Mouse (Mus musculus) heart, embryonic 10.5 days (tissue): ENCODE results near the gene 1700034J05Rik. TPM values are rescaled to one million over a fixed set of nuclear protein-coding genes. Genes with fewer than 3 reads are reported as not detected.
A peak's percentile ranks its signal among the peaks of the same experiment; 100 is the strongest.

Experiments
- DNase-seq: peaks from one replicate; pipeline ENCODE4 v3.0.0-alpha.2; 2017; ENCODE audit warnings: low spot score
- H3K27ac ChIP-seq: fragments of 300-500 bp; sonication (generic); 2 replicates; pipeline ENCODE4 v1.5.1; 2016; ENCODE audit warnings: mild to moderate bottlenecking
- H3K27me3 ChIP-seq: fragments of 300-500 bp; sonication (generic); 2 replicates; pipeline ENCODE4 v1.6.1; 2016; ENCODE audit warnings: mild to moderate bottlenecking; ENCODE audit not compliant: poor library complexity, insufficient read depth, severe bottlenecking
- H3K36me3 ChIP-seq: fragments of 300-500 bp; sonication (generic); 2 replicates; pipeline ENCODE4 v1.6.1; 2016; ENCODE audit warnings: mild to moderate bottlenecking, moderate library complexity
- H3K4me1 ChIP-seq: fragments of 300-500 bp; sonication (generic); 2 replicates; pipeline ENCODE4 v1.6.1; 2016; ENCODE audit warnings: mild to moderate bottlenecking
- H3K4me3 ChIP-seq: fragments of 300-500 bp; sonication (generic); 2 replicates; pipeline ENCODE4 v1.5.1; 2016; ENCODE audit warnings: mild to moderate bottlenecking, moderate library complexity
- H3K9me3 ChIP-seq: fragments of 300-500 bp; sonication (generic); 2 replicates; pipeline ENCODE4 v1.6.1; 2016; ENCODE audit warnings: mild to moderate bottlenecking, moderate library complexity
- WGBS: fragments of 180-500 bp; shearing (Covaris S2); methylation state at CpG from one replicate; pipeline ENCODE4 v1.1.7; 2016; 5-methylcytosine and 5-hydroxymethylcytosine counted together
- polyA plus RNA-seq: library from polyadenylated mRNA; unstranded; fragments of >200 nt; fragmentation: Nextera tagmentation; extraction: Ambion mirVana; gene quantifications from 2 replicates; pipeline ENCODE4 v1.2.1, GENCODE M21; 2016

Gene 1700034J05Rik
- 0.22 and 0.33 TPM in 2 replicates for polyA plus RNA-seq

- Histone ChIP-seq H3K9me3 (no peaks in the 10 kb centered on the region), H3K4me1 (peaks cover 44% of the 10 kb centered on the region), H3K27me3 (no peaks in the 10 kb centered on the region), H3K4me3 (no peak within 1 kb of the TSS), H3K27ac (no peak within 1 kb of the TSS), H3K36me3 (no peaks in the 10 kb centered on the region)
- WGBS: 82% methylated on average over 1 of the region's 1 CpGs
- no peak for DNase-seq
Measured at GRCm38 (mm10) chr6:146954258-146954657, at the start of gene 1700034J05Rik. Gene 1700034J05Rik, minus strand, starts transcription at chr6:146954422.

GRCm38 (mm10) chr6:146999755-147000154, 45.5 kb upstream of the 1700034J05Rik start:
- no peak for DNase-seq
- Histone ChIP-seq H3K4me3 (no peak overlapping the region), H3K4me1 (no peaks in the 10 kb centered on the region), H3K27me3 (no peaks in the 10 kb centered on the region), H3K27ac (no peak overlapping the region), H3K9me3 (no peaks in the 10 kb centered on the region), H3K36me3 (peaks cover 80% of the 10 kb centered on the region)
- 80% methylated on average over 2 of the region's 2 CpGs for WGBS

GRCm38 (mm10) chr6:146999302-146999701, 45.1 kb upstream of the 1700034J05Rik start:
- WGBS: 81% methylated on average over 9 of the region's 9 CpGs
- DNase-seq: no peak
- Histone ChIP-seq H3K27ac (no peak overlapping the region), H3K4me3 (no peak overlapping the region), H3K4me1 (no peaks in the 10 kb centered on the region), H3K27me3 (no peaks in the 10 kb centered on the region), H3K9me3 (no peaks in the 10 kb centered on the region), H3K36me3 (peaks cover 79% of the 10 kb centered on the region)

GRCm38 (mm10) chr6:146998710-146999109, 44.5 kb upstream of the 1700034J05Rik start:
- Histone ChIP-seq H3K27ac (no peak overlapping the region), H3K36me3 (peaks cover 74% of the 10 kb centered on the region), H3K9me3 (no peaks in the 10 kb centered on the region), H3K4me3 (no peak overlapping the region), H3K27me3 (no peaks in the 10 kb centered on the region), H3K4me1 (peaks cover under 1% of the 10 kb centered on the region; the same call in 1 of the 2 replicates)
- 84% methylated on average over 4 of the region's 4 CpGs for WGBS
- DNase-seq: no peak

- Histone ChIP-seq H3K9me3 (no peaks in the 10 kb centered on the region), H3K27me3 (no peaks in the 10 kb centered on the region), H3K27ac (no peak overlapping the region), H3K4me3 (no peak overlapping the region), H3K4me1 (peaks cover 17% of the 10 kb centered on the region), H3K36me3 (peaks cover 62% of the 10 kb centered on the region)
- no peak for DNase-seq
- 65% methylated on average over 6 of the region's 6 CpGs for WGBS
Measured at GRCm38 (mm10) chr6:146997006-146997405, 42.8 kb upstream of the 1700034J05Rik start.

GRCm38 (mm10) chr6:146995878-146996277, 41.7 kb upstream of the 1700034J05Rik start:
- Histone ChIP-seq H3K4me3 (no peak overlapping the region), H3K27ac (no peak overlapping the region), H3K36me3 (peaks cover 52% of the 10 kb centered on the region), H3K9me3 (no peaks in the 10 kb centered on the region), H3K27me3 (no peaks in the 10 kb centered on the region), H3K4me1 (peaks cover 20% of the 10 kb centered on the region)
- DNase-seq: peak; percentile 70
- 83% methylated on average over 6 of the region's 6 CpGs for WGBS

- Histone ChIP-seq H3K4me1 (peaks cover 20% of the 10 kb centered on the region), H3K27me3 (no peaks in the 10 kb centered on the region), H3K36me3 (peaks cover 51% of the 10 kb centered on the region), H3K4me3 (no peak overlapping the region), H3K27ac (no peak overlapping the region), H3K9me3 (no peaks in the 10 kb centered on the region)
- peak; percentile 73 for DNase-seq
- 61% methylated on average over 2 of the region's 2 CpGs for WGBS
Measured at GRCm38 (mm10) chr6:146995391-146995790, 41.2 kb upstream of the 1700034J05Rik start.

- H3K27ac ChIP-seq: no peak overlapping the region
- 45% methylated on average over 5 of the region's 5 CpGs for WGBS
- no peak overlapping the region for H3K4me3 ChIP-seq
- no peaks in the 10 kb centered on the region for H3K9me3 ChIP-seq
- peaks cover 46% of the 10 kb centered on the region for H3K36me3 ChIP-seq
- DNase-seq: no peak
- no peaks in the 10 kb centered on the region for H3K27me3 ChIP-seq
- H3K4me1 ChIP-seq: peaks cover 27% of the 10 kb centered on the region
Measured at GRCm38 (mm10) chr6:146994236-146994635, 40.0 kb upstream of the 1700034J05Rik start.

GRCm38 (mm10) chr6:146984569-146984968, 30.3 kb upstream of the 1700034J05Rik start:
- WGBS: 34% methylated on average over 3 of the region's 3 CpGs
- no peaks in the 10 kb centered on the region for H3K9me3 ChIP-seq
- no peak overlapping the region for H3K4me3 ChIP-seq
- no peaks in the 10 kb centered on the region for H3K27me3 ChIP-seq
- peaks cover 20% of the 10 kb centered on the region for H3K36me3 ChIP-seq
- peak; percentile 84 for DNase-seq
- peaks cover 51% of the 10 kb centered on the region for H3K4me1 ChIP-seq
- no peak overlapping the region for H3K27ac ChIP-seq

GRCm38 (mm10) chr6:146981249-146981835, 27.1 kb upstream of the 1700034J05Rik start:
- Histone ChIP-seq H3K4me3 (no peak overlapping the region), H3K36me3 (peaks cover 40% of the 10 kb centered on the region), H3K4me1 (peaks cover 57% of the 10 kb centered on the region), H3K9me3 (no peaks in the 10 kb centered on the region), H3K27ac (no peak overlapping the region), H3K27me3 (no peaks in the 10 kb centered on the region)
- WGBS: 70% methylated on average over 1 of the region's 1 CpGs
- peak; percentile 27 for DNase-seq

GRCm38 (mm10) chr6:146979953-146980352, 25.7 kb upstream of the 1700034J05Rik start:
- Histone ChIP-seq H3K27ac (peak overlapping the region; percentile 79), H3K27me3 (no peaks in the 10 kb centered on the region), H3K4me3 (no peak overlapping the region), H3K36me3 (peaks cover 40% of the 10 kb centered on the region), H3K4me1 (peaks cover 54% of the 10 kb centered on the region), H3K9me3 (no peaks in the 10 kb centered on the region)
- peak; percentile 77 for DNase-seq
- WGBS: 27% methylated on average over 3 of the region's 3 CpGs

GRCm38 (mm10) chr6:146979115-146979744, 25.0 kb upstream of the 1700034J05Rik start:
- no peaks in the 10 kb centered on the region for H3K27me3 ChIP-seq
- 43% methylated on average over 1 of the region's 1 CpGs for whole genome bisulfite sequencing
- peak overlapping the region; percentile 79 for H3K27ac ChIP-seq
- peaks cover 40% of the 10 kb centered on the region for H3K36me3 ChIP-seq
- H3K9me3 ChIP-seq: no peaks in the 10 kb centered on the region
- peaks cover 49% of the 10 kb centered on the region for H3K4me1 ChIP-seq
- no peak overlapping the region for H3K4me3 ChIP-seq
- DNase-seq: peak; percentile 35

- Histone ChIP-seq H3K36me3 (peaks cover 40% of the 10 kb centered on the region), H3K4me3 (no peak overlapping the region), H3K9me3 (no peaks in the 10 kb centered on the region), H3K27ac (peak overlapping the region; percentile 79; the same call in 1 of the 2 replicates), H3K4me1 (peaks cover 46% of the 10 kb centered on the region), H3K27me3 (no peaks in the 10 kb centered on the region)
- WGBS: 55% methylated on average over 5 of the region's 5 CpGs
- DNase-seq: peak; percentile 59
Measured at GRCm38 (mm10) chr6:146978691-146979114, 24.5 kb upstream of the 1700034J05Rik start.
